16 mouse cellular contexts compared by ENCODE assay signal in genomic region chr17:81335526-81335925, GRCm38 (mm10).
"Had no signal": no experiment of that assay in that cellular context is flagged by ENCODE, and none has a peak within 500 bp of the region (broad histone marks: within the 10 kb centered on the region; RNA-seq: fewer than 3 reads in every experiment).

No protein-coding gene starts in this region.

- H3K27me3 ChIP-seq: lung, embryonic 15.5 days; megakaryocyte, embryonic 14.5 days; midbrain, embryonic 12.5 days; neural tube, embryonic 12.5 days; stomach, embryonic 15.5 days had no signal

- H3K9ac ChIP-seq: liver, postnatal 0 days; lung, embryonic 15.5 days; midbrain, embryonic 12.5 days; neural tube, embryonic 12.5 days; stomach, embryonic 15.5 days had no signal

- ATAC-seq: liver, postnatal 0 days; lung, postnatal 0 days had no signal

- H3K4me3 ChIP-seq: lung, embryonic 15.5 days; megakaryocyte, embryonic 14.5 days; midbrain, embryonic 12.5 days; neural tube, embryonic 12.5 days; stomach, embryonic 15.5 days had no signal

- H3K4me1 ChIP-seq: lung, embryonic 15.5 days; midbrain, embryonic 12.5 days; neural tube, embryonic 12.5 days; stomach, embryonic 15.5 days had no signal

- H3K27ac ChIP-seq: lung, embryonic 15.5 days; macrophage; midbrain, embryonic 12.5 days; neural tube, embryonic 12.5 days; stomach, embryonic 15.5 days had no signal

- H3K4me2 ChIP-seq: lung, embryonic 15.5 days; midbrain, embryonic 12.5 days; neural tube, embryonic 12.5 days; stomach, embryonic 15.5 days had no signal

- DNase-seq: liver, postnatal 0 days; lung, adult 2 months; lung, postnatal 14 days; lung, postnatal 36 days; midbrain, embryonic 14.5 days; right cerebral cortex, postnatal 14 days; thymus, adult 18-20 months; thymus, postnatal 14 days; thymus, postnatal 36 days had no signal

- H3K36me3 ChIP-seq: lung, embryonic 15.5 days; midbrain, embryonic 12.5 days; neural tube, embryonic 12.5 days; stomach, embryonic 15.5 days had no signal

- H3K9me3 ChIP-seq: lung, embryonic 15.5 days; midbrain, embryonic 12.5 days; neural tube, embryonic 12.5 days; stomach, embryonic 15.5 days had no signal
